Mouse (Mus musculus) hindlimb bud, embryonic 11.5 days (tissue): ENCODE data around the gene Cyp27b1.

Experiments used
- DNase-seq: peaks from one replicate; pipeline ENCODE4 v3.0.0-alpha.2; 2012; ENCODE audit warnings: low read depth, low spot score; ENCODE audit errors: extremely low spot score

Gene Cyp27b1

DNA sequence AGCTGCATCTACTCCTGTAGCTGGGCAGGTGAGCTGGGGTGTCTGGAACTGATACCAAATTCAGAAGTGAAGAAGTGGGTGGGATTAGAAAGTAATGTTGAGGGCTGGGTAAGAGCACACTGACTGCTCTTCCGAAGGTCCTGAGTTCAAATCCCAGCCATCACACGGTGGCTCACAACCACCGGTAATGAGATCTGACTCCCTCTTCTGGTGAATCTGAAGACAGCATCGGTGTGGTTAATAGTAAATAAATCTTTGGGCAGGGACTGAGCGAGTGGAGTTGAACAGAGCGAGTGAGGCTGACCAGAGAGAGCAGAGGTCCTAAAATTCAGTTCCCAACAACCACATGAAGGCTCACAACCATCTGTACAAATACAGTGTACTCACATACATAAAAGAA, 37.6 kb downstream of the Cyp27b1 start:
- no peak for DNase-seq

DNA sequence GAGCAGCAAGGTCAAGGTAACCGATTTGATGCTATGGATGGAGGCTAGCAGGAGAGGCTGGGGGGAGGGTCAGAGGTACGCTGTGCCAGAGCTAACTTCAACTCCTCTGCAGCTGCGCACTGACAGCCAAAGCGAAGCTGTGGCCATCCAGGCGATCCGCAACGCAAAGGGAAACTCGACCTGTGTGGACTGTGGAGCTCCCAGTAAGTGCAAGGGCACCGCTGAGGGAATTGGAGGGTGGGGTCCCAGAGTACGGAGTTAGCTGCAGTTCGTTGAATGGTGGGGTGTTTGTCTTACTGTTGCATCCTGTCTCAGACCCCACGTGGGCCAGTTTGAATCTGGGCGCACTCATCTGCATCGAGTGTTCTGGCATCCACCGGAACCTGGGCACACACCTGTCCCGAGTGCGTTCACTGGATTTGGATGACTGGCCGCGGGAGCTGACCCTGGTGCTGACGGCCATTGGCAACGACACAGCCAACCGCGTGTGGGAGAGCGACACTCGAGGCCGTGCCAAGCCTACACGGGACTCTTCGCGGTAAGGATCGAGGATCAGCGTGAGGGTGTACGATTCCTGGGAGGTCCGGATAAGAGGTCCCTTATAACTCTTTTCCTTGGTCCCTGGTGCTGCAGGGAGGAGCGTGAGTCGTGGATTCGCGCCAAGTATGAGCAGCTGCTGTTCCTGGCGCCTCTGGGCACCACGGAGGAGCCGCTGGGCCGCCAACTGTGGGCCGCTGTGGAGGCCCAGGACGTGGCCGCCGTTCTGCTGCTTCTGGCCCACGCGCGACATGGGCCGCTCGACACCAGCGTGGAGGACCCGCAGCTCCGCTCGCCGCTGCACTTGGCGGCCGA, 42.7 kb downstream of the Cyp27b1 start:
- DNase-seq = no peak

DNA sequence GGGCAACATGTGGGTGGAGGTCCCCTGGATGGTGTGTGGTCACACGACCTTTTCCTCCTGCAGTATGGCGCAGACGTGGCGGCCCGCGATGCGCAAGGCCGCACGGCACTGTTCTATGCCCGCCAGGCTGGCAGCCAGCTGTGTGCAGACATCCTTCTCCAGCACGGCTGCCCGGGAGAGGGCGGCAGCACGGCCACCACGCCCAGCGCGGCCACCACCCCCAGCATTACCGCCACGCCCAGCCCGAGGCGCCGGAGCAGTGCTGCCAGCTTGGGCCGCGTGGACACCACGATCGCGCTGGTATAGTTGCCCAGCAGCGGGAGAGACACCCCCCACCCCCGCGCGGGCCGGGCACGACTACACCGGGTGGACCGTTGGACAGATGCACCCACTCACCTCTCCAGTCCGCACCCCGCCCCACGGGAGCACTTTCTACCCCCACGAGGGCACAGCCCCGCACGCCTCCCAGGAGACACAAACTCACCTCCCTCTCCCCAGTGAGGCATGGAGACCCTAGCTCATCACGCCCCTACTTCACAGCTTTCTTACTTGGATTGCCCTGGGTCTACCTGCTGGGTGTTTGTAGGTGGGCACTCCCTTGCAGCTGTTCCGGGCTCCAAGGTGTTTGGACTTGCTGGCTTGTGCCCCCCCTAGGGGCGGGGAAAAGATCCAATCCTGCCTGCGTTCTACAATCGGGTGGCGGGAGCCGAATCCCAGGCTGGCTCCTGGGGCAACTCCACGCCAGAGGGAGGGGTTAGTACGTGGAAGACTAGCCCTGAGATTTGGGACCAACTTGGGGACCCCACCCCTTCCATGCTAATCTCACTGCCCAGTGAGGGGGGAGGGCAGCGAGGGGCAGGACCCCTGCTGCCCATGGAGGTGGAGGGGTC, 43.7 kb downstream of the Cyp27b1 start:
- no peak for DNase-seq

DNA sequence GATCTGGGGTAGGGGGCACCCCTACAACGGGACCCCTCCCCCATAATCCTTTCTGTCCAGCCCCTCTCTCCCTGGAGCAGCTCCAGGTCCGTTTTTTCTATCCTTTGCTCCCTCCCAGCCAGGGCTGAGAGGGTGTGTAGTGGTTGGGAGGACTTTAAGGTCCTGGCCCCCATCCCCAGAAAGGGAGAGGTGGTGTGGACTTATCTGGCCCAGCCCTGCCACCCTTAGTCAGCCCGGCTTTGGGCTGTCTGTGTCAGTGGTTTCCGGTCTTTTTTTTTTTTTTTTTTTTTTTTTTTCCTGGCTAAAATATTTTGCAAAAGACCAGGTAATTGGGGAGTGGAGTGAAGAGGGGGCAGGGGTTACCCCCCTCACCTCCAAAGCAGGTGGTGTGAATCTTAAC, 44.7 kb downstream of the Cyp27b1 start:
- no peak for DNase-seq

DNA sequence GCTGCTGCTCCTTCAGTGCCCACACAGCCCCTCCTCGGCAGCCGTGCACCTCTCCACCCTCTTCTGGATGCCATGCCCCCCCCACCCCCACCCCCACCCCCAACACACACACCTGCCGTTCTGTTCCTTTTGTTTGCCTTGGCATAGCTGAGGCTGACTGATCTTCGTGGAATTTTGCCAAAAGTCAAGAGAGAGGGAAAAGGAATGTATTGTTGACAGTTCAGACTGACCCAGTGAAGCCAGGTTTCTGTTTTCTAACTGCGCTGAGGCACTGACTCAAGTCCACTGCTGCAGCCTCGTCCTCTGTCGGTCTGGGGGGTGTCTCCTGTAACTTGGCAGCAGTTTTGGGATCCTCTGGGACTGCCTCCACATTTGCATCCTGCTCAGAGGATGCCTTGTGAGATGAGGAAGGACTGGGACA, 46.3 kb downstream of the Cyp27b1 start:
- DNase-seq = no peak

DNA sequence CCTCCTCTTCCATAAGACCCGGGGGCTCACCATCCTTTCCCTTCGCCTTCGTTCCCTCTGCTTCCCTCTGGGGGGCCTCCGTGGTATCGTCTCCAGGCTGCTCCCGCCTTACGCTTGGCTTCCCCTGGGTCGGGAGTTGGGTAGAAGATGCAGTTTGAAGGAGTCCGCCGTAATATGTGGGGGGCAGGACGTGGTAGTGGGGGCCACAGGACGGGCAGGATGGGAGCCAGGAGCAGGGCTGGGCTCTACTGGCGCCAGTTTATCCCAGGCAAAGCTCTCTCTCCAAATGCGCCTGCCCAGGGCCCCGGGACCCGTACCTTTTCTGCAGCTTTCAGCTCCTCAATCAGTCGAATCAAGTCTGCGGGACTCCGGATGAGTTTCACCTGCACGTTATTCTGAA, 50.5 kb downstream of the Cyp27b1 start:
- DNase-seq = no peak

DNA sequence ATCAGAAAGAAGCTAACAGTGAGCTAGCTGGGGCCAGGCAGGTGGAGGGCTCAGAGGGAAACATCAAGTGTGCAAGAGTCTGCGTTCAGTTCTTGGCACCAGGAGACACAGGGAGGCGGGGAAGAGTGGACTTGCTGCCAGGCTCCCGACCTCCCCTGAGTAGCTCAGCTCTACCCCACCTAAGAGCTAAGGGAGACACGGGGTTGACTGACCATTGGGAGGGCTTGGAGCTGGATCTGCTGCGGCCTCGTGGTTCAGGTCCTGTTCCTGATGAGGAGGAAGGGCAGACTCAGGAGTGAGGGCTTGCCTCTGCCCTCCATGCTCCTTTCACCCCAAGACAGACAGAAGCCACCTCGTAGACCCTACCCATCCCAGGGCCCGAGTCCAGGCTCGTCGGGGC, 51.1 kb downstream of the Cyp27b1 start:
- DNase-seq = no peak

DNA sequence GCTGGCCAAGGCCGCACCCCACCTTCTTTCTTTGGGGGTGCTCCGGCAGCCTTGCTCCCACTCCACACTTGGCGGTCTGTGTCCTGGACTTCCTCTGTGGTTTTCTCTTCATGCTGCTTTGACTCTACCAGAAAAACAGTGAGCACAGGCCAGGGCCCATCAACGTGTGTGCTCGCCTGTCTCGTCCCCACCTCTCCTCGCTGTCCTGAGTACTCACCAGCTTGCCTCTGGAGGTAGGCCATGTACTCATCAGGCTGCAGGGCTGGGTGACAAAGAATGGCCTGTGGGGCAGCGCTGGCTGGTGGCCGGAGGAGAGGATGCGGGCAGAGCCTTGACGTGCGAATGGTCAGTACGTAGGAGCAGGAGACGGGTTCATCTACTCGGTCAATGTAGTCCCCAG, 51.8 kb downstream of the Cyp27b1 start:
- DNase-seq = no peak

DNA sequence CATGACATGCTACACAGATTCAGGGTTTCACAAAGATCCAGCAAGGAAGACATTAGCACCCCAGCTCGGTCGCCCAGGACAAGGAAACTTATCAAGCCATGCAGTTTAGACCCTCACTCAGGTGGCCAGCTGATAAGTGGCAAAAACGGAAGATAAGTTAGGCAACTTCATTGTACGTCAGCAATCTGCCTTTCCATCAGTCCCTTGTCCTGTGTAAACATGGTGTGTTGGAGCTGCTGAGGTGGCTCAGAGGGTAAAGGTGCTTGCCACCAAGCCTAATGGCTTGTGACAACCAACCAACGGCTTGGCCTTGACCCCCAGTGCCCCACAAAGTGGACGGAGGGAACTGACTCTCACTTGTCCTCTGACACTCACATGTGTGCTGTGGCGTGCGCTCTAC, 52.4 kb downstream of the Cyp27b1 start:
- DNase-seq = no peak

DNA sequence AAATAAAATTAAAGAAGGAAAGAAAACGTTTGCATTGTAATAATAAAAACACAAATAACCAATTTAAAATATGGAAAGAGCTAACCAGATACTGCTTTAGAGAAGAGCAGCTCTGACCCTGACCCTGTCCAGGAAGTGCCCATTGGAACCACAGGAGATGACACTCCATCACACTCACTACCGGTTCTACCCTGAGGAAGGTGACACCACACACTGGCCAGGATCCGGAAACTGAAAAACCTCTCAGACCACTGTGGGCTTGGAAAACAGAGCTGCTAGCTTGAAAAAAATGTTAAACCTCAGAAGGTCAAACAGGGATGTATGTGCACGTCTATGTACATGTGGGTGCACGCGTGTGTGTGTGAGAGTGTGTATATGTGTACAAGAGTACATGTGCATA, 53.1 kb downstream of the Cyp27b1 start:
- no peak for DNase-seq
